Mouse (Mus musculus) lung, postnatal 0 days (tissue): ENCODE data around the gene Inf2. TPM values are rescaled to one million over a fixed set of nuclear protein-coding genes. Genes with fewer than 3 reads are reported as not detected.
A peak's percentile ranks its signal among the peaks of the same experiment; 100 is the strongest.

ENCODE experiments used
- ATAC-seq: fragments of 200-750 bp; cut with Nextera tagmentation; 2 replicates; pipeline ENCODE4 v1.8.0; 2017; ENCODE audit warnings: moderate library complexity
- DNase-seq: peaks from one replicate; pipeline ENCODE4 v3.0.0-alpha.2; 2016; ENCODE audit warnings: low spot score
- H3K27ac ChIP-seq: fragments of 300-500 bp; sonication (generic); 2 replicates; pipeline ENCODE4 v1.5.1; 2014; ENCODE audit warnings: antibody characterized with exemption, mild to moderate bottlenecking, low read length, mixed read lengths
- H3K27me3 ChIP-seq: fragments of 300-500 bp; sonication (generic); replicated peaks from 2 replicates; pipeline ENCODE4 v1.6.1; 2014; ENCODE audit warnings: low read length, mixed read lengths; ENCODE audit not compliant: insufficient read depth
- H3K36me3 ChIP-seq: fragments of 300-500 bp; sonication (generic); 2 replicates; pipeline ENCODE4 v1.6.1; 2014; ENCODE audit warnings: low read length, mixed read lengths; ENCODE audit not compliant: insufficient read depth
- H3K4me1 ChIP-seq: fragments of 300-500 bp; sonication (generic); 2 replicates; pipeline ENCODE4 v1.6.1; 2014; ENCODE audit warnings: antibody characterized with exemption, low read depth, low read length, mixed read lengths; ENCODE audit not compliant: insufficient read depth
- H3K4me2 ChIP-seq: fragments of 300-500 bp; sonication (generic); replicated peaks from 2 replicates; pipeline ENCODE4 v1.6.1; 2014; ENCODE audit warnings: low read depth, mild to moderate bottlenecking, low read length, moderate library complexity, mixed read lengths
- H3K4me3 ChIP-seq: fragments of 300-500 bp; sonication (generic); 2 replicates; pipeline ENCODE4 v1.5.1; 2014; ENCODE audit warnings: low read depth, low read length
- H3K9ac ChIP-seq: fragments of 300-500 bp; sonication (generic); replicated peaks from 2 replicates; pipeline ENCODE4 v1.6.1; 2014; ENCODE audit warnings: low read depth, mild to moderate bottlenecking
- H3K9me3 ChIP-seq: fragments of 300-500 bp; sonication (generic); 2 replicates; pipeline ENCODE4 v1.6.1; 2016; ENCODE audit warnings: low read length, mixed read lengths
- CTCF ChIP-seq: IDR thresholded peaks from 2 replicates; pipeline ENCODE4 v1.5.1; 2016; ENCODE audit warnings: antibody characterized with exemption, mild to moderate bottlenecking
- EP300 ChIP-seq: IDR thresholded peaks from 2 replicates; pipeline ENCODE4 v1.6.1; 2016; ENCODE audit warnings: antibody characterized with exemption, mild to moderate bottlenecking, control low read depth
- WGBS: fragments of 180-500 bp; shearing (Covaris S2); extraction: QIAGEN DNeasy Blood & Tissue Kit; methylation state at CpG from one replicate; pipeline ENCODE4 v1.1.7; 2014; 5-methylcytosine and 5-hydroxymethylcytosine counted together
- polyA plus RNA-seq: library from polyadenylated mRNA; unstranded; fragments of >200 nt; fragmentation: Nextera tagmentation; extraction: Ambion mirVana; gene quantifications from 2 replicates; pipeline ENCODE4 v1.2.1, GENCODE M21; 2015

The Inf2 gene
- polyA plus RNA-seq, 1 experiment from 2014 or later: 5.2 TPM

- DNase-seq (no peak), ATAC-seq (no peak)
- no peaks in the 10 kb centered on the region for H3K9me3 ChIP-seq
- no peak overlapping the region for H3K4me3 ChIP-seq
- H3K27ac ChIP-seq: no peak overlapping the region
- peaks cover 21% of the 10 kb centered on the region for H3K4me1 ChIP-seq
- H3K9ac ChIP-seq: no peak overlapping the region
- WGBS: 94% methylated on average over 12 of the region's 12 CpGs
- no peak overlapping the region for H3K4me2 ChIP-seq
- TF ChIP-seq EP300 (no peak), CTCF (no peak)
- H3K36me3 ChIP-seq: no peaks in the 10 kb centered on the region
- no peaks in the 10 kb centered on the region for H3K27me3 ChIP-seq
These were observed 41.4 kb downstream of the Inf2 start for GRCm38 (mm10) chr12:112630029-112630428.

- peaks cover 21% of the 10 kb centered on the region for H3K4me1 ChIP-seq
- no peaks in the 10 kb centered on the region for H3K27me3 ChIP-seq
- H3K27ac ChIP-seq: no peak overlapping the region; the same call in 1 of the 2 replicates
- no peak overlapping the region for H3K4me3 ChIP-seq
- H3K9me3 ChIP-seq: no peaks in the 10 kb centered on the region
- TF ChIP-seq EP300 (no peak), CTCF (no peak)
- DNase-seq: no peak
- ATAC-seq: no peak
- 51% methylated on average over 5 of the region's 5 CpGs for WGBS
- no peaks in the 10 kb centered on the region for H3K36me3 ChIP-seq
- no peak overlapping the region for H3K4me2 ChIP-seq
- no peak overlapping the region for H3K9ac ChIP-seq
These were observed 42.2 kb downstream of the Inf2 start for GRCm38 (mm10) chr12:112630796-112631195.

- ATAC-seq (no peak), DNase-seq (peak; percentile 49)
- no peaks in the 10 kb centered on the region for H3K27me3 ChIP-seq
- H3K27ac ChIP-seq: peak overlapping the region; percentile 57; the same call in 1 of the 2 replicates
- no peaks in the 10 kb centered on the region for H3K36me3 ChIP-seq
- TF ChIP-seq EP300 (no peak), CTCF (no peak)
- H3K4me3 ChIP-seq: no peak overlapping the region
- no peaks in the 10 kb centered on the region for H3K9me3 ChIP-seq
- no peak overlapping the region for H3K4me2 ChIP-seq
- H3K9ac ChIP-seq: no peak overlapping the region
- H3K4me1 ChIP-seq: peaks cover 21% of the 10 kb centered on the region
- WGBS: 19% methylated on average over 1 of the region's 1 CpGs
These were observed 42.9 kb downstream of the Inf2 start for GRCm38 (mm10) chr12:112631472-112631871.

DNA sequence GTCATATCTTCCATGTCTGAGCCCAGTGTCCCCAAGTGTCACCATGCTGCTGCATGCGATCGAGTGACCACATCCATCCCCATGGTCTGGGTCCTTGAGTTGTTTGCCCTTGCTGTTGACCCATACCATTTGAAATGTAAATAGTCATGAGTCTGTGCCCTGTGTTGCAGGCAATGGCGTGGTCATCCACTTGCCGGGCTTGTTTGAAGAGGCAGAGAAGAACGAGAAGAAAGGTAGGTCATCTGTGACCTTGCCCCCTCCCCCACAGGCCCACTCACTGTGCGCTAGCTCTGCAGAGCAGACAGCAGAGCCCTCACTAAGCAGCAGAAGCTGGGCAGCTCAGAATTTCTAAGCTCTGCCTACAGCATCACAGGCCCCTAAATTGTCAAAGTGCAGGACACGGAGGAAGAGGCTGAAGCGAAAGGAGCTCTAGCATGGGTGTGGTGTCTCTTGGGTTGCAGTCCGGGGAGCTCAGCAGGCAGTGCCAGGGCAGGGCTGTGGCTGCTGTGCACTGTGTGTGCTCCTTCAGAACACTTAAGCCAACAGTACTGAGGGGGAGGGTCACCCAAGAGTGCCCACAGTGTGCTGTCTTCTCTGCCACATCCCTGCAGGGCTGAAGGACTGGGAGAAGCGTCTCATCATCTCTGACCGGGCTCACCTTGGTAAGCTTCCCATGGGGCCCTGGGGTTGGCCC lies 43.6 kb downstream of the Inf2 start:
- no peaks in the 10 kb centered on the region for H3K27me3 ChIP-seq
- H3K36me3 ChIP-seq: no peaks in the 10 kb centered on the region
- no peaks in the 10 kb centered on the region for H3K9me3 ChIP-seq
- H3K4me3 ChIP-seq: no peak overlapping the region
- H3K27ac ChIP-seq: peak overlapping the region; percentile 65
- TF ChIP-seq CTCF: no peak
- peak; percentile 29; the same call in 1 of the 2 replicates for TF ChIP-seq EP300
- DNase-seq (peak; percentile 70), ATAC-seq (peak; percentile 29)
- peaks cover 21% of the 10 kb centered on the region for H3K4me1 ChIP-seq
- H3K9ac ChIP-seq: no peak overlapping the region
- WGBS: 47% methylated on average over 11 of the region's 11 CpGs
- peak overlapping the region; percentile 9; the same call in 1 of the 2 replicates for H3K4me2 ChIP-seq

- DNase-seq (peak; percentile 57), ATAC-seq (no peak)
- H3K4me1 ChIP-seq: peaks cover 20% of the 10 kb centered on the region
- TF ChIP-seq CTCF (no peak), EP300 (no peak)
- WGBS: 46% methylated on average over 5 of the region's 5 CpGs
- no peaks in the 10 kb centered on the region for H3K36me3 ChIP-seq
- H3K27ac ChIP-seq: peak overlapping the region; percentile 65
- peak overlapping the region; percentile 9; the same call in 1 of the 2 replicates for H3K4me2 ChIP-seq
- no peaks in the 10 kb centered on the region for H3K27me3 ChIP-seq
- no peak overlapping the region for H3K4me3 ChIP-seq
- H3K9me3 ChIP-seq: no peaks in the 10 kb centered on the region
- no peak overlapping the region for H3K9ac ChIP-seq
These were observed 44.3 kb downstream of the Inf2 start for GRCm38 (mm10) chr12:112632907-112633306.

DNA sequence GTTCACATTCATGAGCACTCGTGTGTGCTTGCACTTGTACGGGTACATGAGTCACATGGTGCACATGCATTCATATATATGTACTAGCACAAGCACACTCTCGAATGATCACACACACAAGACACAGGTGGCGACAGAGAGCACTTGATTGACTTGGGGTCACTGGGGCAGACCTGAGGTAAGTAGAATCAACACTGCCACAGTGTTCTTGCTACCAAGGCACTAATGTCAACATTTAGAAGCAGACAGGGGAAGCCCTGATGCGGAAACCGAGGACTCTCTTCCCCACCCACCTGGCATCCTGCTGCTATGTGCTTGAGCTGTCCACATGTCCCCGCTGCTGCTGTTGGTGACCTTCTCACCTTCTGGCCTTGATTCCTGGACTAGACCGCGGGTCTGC lies 45.1 kb downstream of the Inf2 start:
- Histone ChIP-seq H3K27me3 (no peaks in the 10 kb centered on the region), H3K27ac (0 out of 2 replicates have a peak overlapping the region, but pooled peaks have one; percentile 65), H3K4me2 (no peak overlapping the region), H3K36me3 (no peaks in the 10 kb centered on the region), H3K9me3 (no peaks in the 10 kb centered on the region), H3K9ac (no peak overlapping the region), H3K4me1 (peaks cover 15% of the 10 kb centered on the region), H3K4me3 (no peak overlapping the region)
- DNase-seq (peak; percentile 68), ATAC-seq (no peak)
- WGBS: 47% methylated on average over 9 of the region's 9 CpGs
- TF ChIP-seq EP300 (no peak), CTCF (peak; percentile 45)
